Mouse (Mus musculus): ENCODE data around the gene Ssbp4.
A peak's percentile ranks its signal among the peaks of the same experiment; 100 is the strongest.

The Ssbp4 gene

GRCm38 (mm10) chr8:70606780-70607602 is 1.7 kb downstream of the Ssbp4 start:
- DNase-seq (ENCODE audit: low spot score) = no peak

- DNase-seq (ENCODE audit: low spot score) = no peak
Observed at GRCm38 (mm10) chr8:70605871-70606779, 2.5 kb downstream of the Ssbp4 start.

- DNase-seq (ENCODE audit: low spot score) = no peak
Observed at GRCm38 (mm10) chr8:70604558-70604957, 4.1 kb downstream of the Ssbp4 start.

GRCm38 (mm10) chr8:70602139-70602811 is 6.4 kb downstream of the Ssbp4 start:
- no peak for DNase-seq (ENCODE audit: low spot score)

- DNase-seq (ENCODE audit: low spot score) = peak; percentile 52
Observed at GRCm38 (mm10) chr8:70601271-70601649, 7.4 kb downstream of the Ssbp4 start.

GRCm38 (mm10) chr8:70600473-70601270 is 8.0 kb downstream of the Ssbp4 start:
- no peak for DNase-seq (ENCODE audit: low spot score)

GRCm38 (mm10) chr8:70599507-70600290 is 9.0 kb downstream of the Ssbp4 start:
- DNase-seq (ENCODE audit: low spot score) = no peak

- DNase-seq (ENCODE audit: low spot score) = no peak
Observed at GRCm38 (mm10) chr8:70598722-70599121, 9.9 kb downstream of the Ssbp4 start.

- peak; percentile 78 for DNase-seq (ENCODE audit: low spot score)
Observed at GRCm38 (mm10) chr8:70598283-70598682, 10.4 kb downstream of the Ssbp4 start.

GRCm38 (mm10) chr8:70597417-70598272 is 11.0 kb downstream of the Ssbp4 start:
- no peak for DNase-seq (ENCODE audit: low spot score)

GRCm38 (mm10) chr8:70596775-70597416 is 11.8 kb downstream of the Ssbp4 start:
- DNase-seq (ENCODE audit: low spot score) = no peak

- no peak for DNase-seq (ENCODE audit: low spot score)
Observed at GRCm38 (mm10) chr8:70596216-70596615, 12.5 kb downstream of the Ssbp4 start.

- DNase-seq (ENCODE audit: low spot score) = no peak
Observed at GRCm38 (mm10) chr8:70595811-70596210, 12.9 kb downstream of the Ssbp4 start.

- peak; percentile 32 for DNase-seq (ENCODE audit: low spot score)
Observed at GRCm38 (mm10) chr8:70594621-70595564, 13.8 kb downstream of the Ssbp4 start.

GRCm38 (mm10) chr8:70593961-70594609 is 14.6 kb downstream of the Ssbp4 start, which contains the start of gene Isyna1:
Gene Isyna1 (plus strand): TSS chr8:70594373.
- peak; percentile 68 for DNase-seq (ENCODE audit: low spot score)

GRCm38 (mm10) chr8:70593173-70593572 is 15.5 kb downstream of the Ssbp4 start:
- no peak for DNase-seq (ENCODE audit: low spot score)

GRCm38 (mm10) chr8:70591569-70591968 is 17.1 kb downstream of the Ssbp4 start:
- DNase-seq (ENCODE audit: low spot score) = no peak

All from urinary bladder, postnatal 25 days (tissue).